Mouse (Mus musculus): Measurements from ENCODE around the gene Abtb1.

The Abtb1 gene

DNA sequence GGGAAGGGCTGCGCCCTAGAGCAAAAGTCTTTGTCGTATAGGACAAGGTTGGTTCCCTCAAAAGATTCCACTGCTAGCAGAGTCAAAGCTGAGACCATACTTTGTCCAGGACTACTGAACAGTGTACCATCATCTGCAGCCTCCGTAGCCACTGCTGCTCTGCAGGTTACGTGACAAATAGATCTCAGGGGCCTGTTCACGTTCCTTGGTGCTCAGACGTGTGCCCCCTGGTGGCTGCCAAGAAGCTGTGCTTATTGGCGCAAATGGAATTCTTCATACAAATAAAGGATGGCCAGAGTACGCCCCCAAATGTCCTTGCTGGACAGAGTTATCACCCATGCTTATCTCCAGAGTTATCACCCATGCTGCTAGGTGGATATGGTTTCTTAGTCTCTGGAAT lies 10.3 kb downstream of the Abtb1 start:
- DNase-seq (ENCODE audit: extremely low spot score, low read depth, low spot score): peak; percentile 28

DNA sequence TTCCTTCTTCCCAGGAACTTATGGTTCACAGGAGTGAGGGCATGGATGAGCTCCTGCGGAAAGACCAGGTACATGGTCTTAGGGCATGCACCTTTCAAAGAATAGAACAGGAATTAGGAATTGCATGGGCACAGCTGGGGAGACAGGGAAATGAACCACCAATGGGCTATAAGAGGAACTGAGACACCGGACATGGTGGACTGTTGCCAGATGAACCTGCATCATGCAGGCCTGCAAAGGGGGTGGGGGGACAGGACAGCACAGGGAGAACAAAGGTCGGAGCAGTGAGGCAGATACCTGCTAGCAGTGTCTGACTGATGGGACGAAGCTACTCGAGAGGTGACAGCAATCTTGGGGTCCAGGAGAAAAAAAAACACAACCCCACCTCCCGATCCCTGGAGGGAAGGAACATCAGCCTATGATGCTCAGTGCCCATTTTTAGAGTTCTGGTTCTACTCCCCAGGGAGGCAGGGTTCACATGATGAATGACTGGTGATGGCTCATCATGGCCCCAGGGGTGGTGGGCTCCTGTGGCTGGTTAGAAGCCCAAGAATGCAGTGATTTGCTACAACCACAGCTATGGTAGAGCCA lies 11.6 kb downstream of the Abtb1 start:
- no peak for DNase-seq (ENCODE audit: extremely low spot score, low read depth, low spot score)

DNA sequence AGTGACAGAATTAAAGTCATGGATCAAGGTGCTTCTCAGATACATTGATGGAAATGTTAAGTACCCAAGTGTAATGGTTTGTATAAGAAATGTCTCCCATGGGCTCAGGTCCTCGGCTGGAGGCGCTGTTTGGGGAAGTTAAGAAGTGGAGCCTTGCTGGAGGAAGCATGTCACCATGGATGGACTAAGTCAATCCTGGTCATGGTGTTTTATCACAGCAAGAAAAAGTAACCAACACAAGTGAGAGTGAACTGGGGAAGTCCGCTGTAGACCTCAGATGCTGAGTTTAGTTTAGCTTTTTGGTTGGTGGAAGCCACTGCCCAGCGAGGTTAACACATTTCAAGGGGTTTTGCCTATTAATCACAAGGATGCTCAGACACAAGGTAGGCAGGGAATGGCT lies 12.2 kb downstream of the Abtb1 start:
- no peak for DNase-seq (ENCODE audit: extremely low spot score, low read depth, low spot score)

DNA sequence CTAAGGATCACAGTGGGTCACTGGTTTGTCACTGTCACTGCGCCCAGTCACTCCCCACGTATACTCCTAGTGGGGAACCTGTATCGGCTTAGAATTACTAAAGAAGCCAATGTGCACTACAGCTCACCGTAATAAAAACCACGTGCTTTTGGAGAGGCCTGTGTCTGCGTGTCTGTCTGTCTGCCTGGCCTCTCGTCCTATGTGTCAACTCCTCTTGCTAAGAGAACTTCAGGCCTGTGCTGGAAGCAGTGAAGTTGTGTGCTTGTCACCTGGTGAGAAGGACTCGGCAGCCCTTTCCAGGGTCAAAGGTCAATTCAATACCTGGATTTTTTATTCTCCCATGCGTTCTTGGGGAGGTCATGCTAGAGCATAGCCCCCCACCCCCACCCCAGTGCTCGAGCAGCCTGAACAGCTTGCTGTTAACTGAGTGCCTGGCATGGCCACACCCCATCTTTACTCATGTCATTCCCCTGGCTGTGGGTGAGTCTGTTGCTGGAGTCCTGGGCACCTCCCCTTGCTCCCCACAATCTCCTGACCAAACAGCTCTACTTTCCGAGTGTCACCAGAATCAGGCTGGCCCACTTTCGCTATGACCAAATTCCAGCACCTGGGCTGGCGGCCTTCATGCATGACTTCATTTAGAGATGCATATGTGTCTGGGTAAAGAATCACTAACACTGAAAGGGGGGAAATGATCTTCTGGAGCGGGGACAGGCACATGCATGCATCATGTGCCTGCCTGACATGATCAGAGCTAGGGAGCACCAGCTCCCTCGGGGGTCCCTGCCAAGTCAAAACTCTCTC lies 13.4 kb downstream of the Abtb1 start:
- no peak for DNase-seq (ENCODE audit: extremely low spot score, low read depth, low spot score)

- no peak for DNase-seq (ENCODE audit: extremely low spot score, low read depth, low spot score)
Measured at GRCm38 (mm10) chr6:88827395-88828205, 14.2 kb downstream of the Abtb1 start.

- no peak for DNase-seq (ENCODE audit: extremely low spot score, low read depth, low spot score)
Measured at GRCm38 (mm10) chr6:88826965-88827364, 14.8 kb downstream of the Abtb1 start.

DNA sequence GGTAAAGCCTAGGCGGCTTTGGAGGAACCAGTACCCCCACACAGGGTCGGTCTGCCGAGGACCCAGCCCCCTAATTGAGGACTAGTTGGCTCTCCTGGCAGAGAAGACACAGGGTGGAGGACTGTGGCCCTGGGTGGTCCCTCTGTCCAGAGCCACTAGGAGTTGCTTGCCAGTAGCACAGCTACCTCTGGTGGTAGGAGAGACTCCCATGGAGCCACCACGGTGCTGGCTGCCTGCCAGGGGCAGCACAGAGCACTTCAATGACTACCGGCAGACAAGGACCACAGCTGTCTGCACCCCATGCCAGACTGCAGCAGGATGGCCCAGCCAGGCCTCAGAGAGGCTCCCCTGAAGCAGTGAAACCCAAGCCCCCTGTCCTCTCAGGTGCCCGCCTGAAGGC lies 15.2 kb downstream of the Abtb1 start:
- no peak for DNase-seq (ENCODE audit: extremely low spot score, low read depth, low spot score)

GRCm38 (mm10) chr6:88826088-88826487 lies 15.7 kb downstream of the Abtb1 start:
- no peak for DNase-seq (ENCODE audit: extremely low spot score, low read depth, low spot score)

GRCm38 (mm10) chr6:88824183-88824582 lies 17.6 kb downstream of the Abtb1 start:
- DNase-seq (ENCODE audit: extremely low spot score, low read depth, low spot score): no peak

DNA sequence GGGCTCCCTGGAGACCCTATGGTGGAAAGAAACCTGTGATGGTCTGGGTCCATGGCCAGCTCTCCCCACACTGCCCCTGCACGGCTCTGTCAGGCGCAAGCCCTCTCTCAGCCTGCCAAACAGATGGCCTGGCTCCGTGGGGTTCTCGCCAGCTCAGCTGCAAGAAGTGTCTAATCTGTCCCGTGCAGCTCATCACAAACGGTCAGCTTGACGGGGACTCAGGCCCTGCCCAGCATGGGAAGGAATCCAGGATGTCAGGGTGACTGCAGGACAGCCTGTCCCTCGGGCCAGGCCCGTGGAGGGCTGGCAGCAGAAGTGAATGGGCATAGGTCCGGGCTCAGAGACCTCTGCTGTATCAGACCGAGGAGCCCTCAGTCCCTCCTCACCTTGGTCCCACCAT lies 19.9 kb downstream of the Abtb1 start:
- DNase-seq (ENCODE audit: extremely low spot score, low read depth, low spot score): no peak

GRCm38 (mm10) chr6:88821294-88821693 lies 20.5 kb downstream of the Abtb1 start:
- no peak for DNase-seq (ENCODE audit: extremely low spot score, low read depth, low spot score)

- DNase-seq (ENCODE audit: extremely low spot score, low read depth, low spot score): no peak
Measured at GRCm38 (mm10) chr6:88820853-88821252, 20.9 kb downstream of the Abtb1 start.

GRCm38 (mm10) chr6:88816913-88817312 lies 24.9 kb downstream of the Abtb1 start:
- DNase-seq (ENCODE audit: extremely low spot score, low read depth, low spot score): no peak

GRCm38 (mm10) chr6:88815489-88815888 lies 26.3 kb downstream of the Abtb1 start:
- DNase-seq (ENCODE audit: extremely low spot score, low read depth, low spot score): no peak

DNA sequence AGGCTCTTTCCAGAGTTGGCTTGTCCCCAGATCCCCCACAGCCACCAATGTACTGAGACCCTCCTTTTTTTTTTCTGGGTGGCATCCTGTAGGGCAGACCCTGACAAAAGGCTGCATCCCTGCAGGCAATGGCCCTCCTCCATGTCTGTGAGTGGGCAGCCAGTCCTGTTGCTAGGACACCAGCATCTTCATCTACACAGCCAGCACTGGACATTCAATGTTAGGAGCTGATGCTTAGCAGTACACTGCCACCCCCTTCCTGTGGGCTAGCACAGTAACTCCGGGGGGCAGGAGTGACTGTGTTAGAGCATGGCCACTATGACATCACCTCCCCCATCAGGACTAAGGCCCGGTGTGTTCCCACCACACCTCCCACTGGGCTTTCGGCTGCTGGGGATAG lies 26.7 kb downstream of the Abtb1 start:
- DNase-seq (ENCODE audit: extremely low spot score, low read depth, low spot score): no peak

- DNase-seq (ENCODE audit: extremely low spot score, low read depth, low spot score): no peak
Measured at GRCm38 (mm10) chr6:88813832-88814231, 28.0 kb downstream of the Abtb1 start.

- DNase-seq (ENCODE audit: extremely low spot score, low read depth, low spot score): no peak
Measured at GRCm38 (mm10) chr6:88812886-88813285, 28.9 kb downstream of the Abtb1 start.

- no peak for DNase-seq (ENCODE audit: extremely low spot score, low read depth, low spot score)
Measured at GRCm38 (mm10) chr6:88811880-88812400, 29.8 kb downstream of the Abtb1 start.

- no peak for DNase-seq (ENCODE audit: extremely low spot score, low read depth, low spot score)
Measured at GRCm38 (mm10) chr6:88811396-88811795, 30.4 kb downstream of the Abtb1 start.

- DNase-seq (ENCODE audit: extremely low spot score, low read depth, low spot score): no peak
Measured at GRCm38 (mm10) chr6:88810291-88810690, 31.5 kb downstream of the Abtb1 start.

All from hindlimb bud, embryonic 11.5 days (tissue).